ENCODE assay signal across 19 mouse cellular contexts in genomic region chr6:39472271-39472670, GRCm38 (mm10).
"Had no signal": no experiment of that assay in that cellular context is flagged by ENCODE, and none has a peak within 500 bp of the region (broad histone marks: within the 10 kb centered on the region; RNA-seq: fewer than 3 reads in every experiment).

No protein-coding gene starts in this region.

- H3K9me3 ChIP-seq: limb, embryonic 10.5 days; limb, embryonic 13.5 days; liver, embryonic 12.5 days; liver, embryonic 15.5 days; midbrain, embryonic 12.5 days; midbrain, embryonic 15.5 days; neural tube, embryonic 12.5 days; neural tube, embryonic 15.5 days had no signal

- H3K4me3 ChIP-seq: limb, embryonic 10.5 days; limb, embryonic 13.5 days; liver, embryonic 12.5 days; liver, embryonic 15.5 days; midbrain, embryonic 12.5 days; midbrain, embryonic 15.5 days; neural tube, embryonic 12.5 days; neural tube, embryonic 15.5 days had no signal

- H3K27me3 ChIP-seq: limb, embryonic 13.5 days; liver, embryonic 12.5 days; liver, embryonic 15.5 days; midbrain, embryonic 12.5 days; midbrain, embryonic 15.5 days; neural tube, embryonic 12.5 days; neural tube, embryonic 15.5 days had no signal

- ATAC-seq: liver, embryonic 12.5 days; midbrain, embryonic 15.5 days had no signal

- H3K4me2 ChIP-seq: limb, embryonic 13.5 days; liver, embryonic 12.5 days; liver, embryonic 15.5 days; midbrain, embryonic 12.5 days; midbrain, embryonic 15.5 days; neural tube, embryonic 12.5 days; neural tube, embryonic 15.5 days had no signal

- H3K4me1 ChIP-seq: liver, embryonic 12.5 days; liver, embryonic 15.5 days; midbrain, embryonic 12.5 days; midbrain, embryonic 15.5 days; neural tube, embryonic 12.5 days; neural tube, embryonic 15.5 days had no signal

- H3K36me3 ChIP-seq: liver, embryonic 12.5 days; liver, embryonic 15.5 days had no signal

- DNase-seq: kidney, adult 18-20 months; kidney, adult 9 months; kidney, postnatal 14 days; kidney, postnatal 4 days; liver; lung, adult 2 months; right cerebral cortex, adult 18-20 months; right cerebral cortex, postnatal 14 days; right cerebral cortex, postnatal 4 days; thymus, postnatal 25 days had no signal

- H3K9ac ChIP-seq: limb, embryonic 13.5 days; liver, embryonic 12.5 days; liver, embryonic 15.5 days; midbrain, embryonic 12.5 days; midbrain, embryonic 15.5 days; neural tube, embryonic 12.5 days; neural tube, embryonic 15.5 days had no signal

- H3K27ac ChIP-seq: limb, embryonic 13.5 days; liver, embryonic 12.5 days; liver, embryonic 15.5 days; macrophage; midbrain, embryonic 12.5 days; midbrain, embryonic 15.5 days; neural tube, embryonic 12.5 days; neural tube, embryonic 15.5 days had no signal
